Mouse (Mus musculus): ENCODE measurements around the gene Sec16a. TPM values are rescaled to one million over a fixed set of nuclear protein-coding genes. Genes with fewer than 3 reads are reported as not detected.

Sec16a gene
- polyA plus RNA-seq, 1 experiment, result 28.0 TPM

GRCm38 (mm10) chr2:26389154-26389690 is 55.8 kb downstream of the Sec16a start, which contains the start of the genes Entr1 and Pmpca:
TSS of gene Entr1 (minus strand) at chr2:26389316.
TSS of gene Pmpca (plus strand) at chr2:26389339.
- TF ChIP-seq GATA1 (IDR thresholded peaks at IDR 0.05; ENCODE audit: low read length), result no peak

DNA sequence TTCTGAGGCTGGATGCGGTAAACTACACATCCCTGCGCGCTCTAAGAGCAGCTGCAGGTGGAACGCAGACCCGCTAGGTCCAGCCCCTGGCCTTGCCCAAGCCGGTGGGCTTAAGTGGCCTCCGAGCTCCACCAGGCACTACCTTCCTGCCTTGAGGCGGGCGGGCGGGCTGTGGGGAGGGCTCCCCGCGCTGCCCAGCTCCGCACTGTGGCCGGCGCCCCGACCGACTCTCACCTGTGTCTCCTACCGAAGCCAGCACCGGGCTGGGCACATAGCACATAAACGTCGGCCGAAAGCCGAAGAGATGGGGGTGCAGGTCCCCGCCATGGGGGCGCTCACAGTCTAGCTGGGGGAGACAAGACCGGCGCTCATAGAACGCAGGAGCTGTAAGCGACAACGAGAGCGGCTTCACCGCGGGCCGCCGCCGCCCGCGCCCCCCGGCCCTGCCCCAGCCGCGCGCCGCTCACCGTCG is 56.3 kb downstream of the Sec16a start:
- TF ChIP-seq GATA1 (IDR thresholded peaks at IDR 0.05; ENCODE audit: low read length), result no peak

- TF ChIP-seq GATA1 (IDR thresholded peaks at IDR 0.05; ENCODE audit: low read length), result no peak
Observed at GRCm38 (mm10) chr2:26387713-26388112, 57.3 kb downstream of the Sec16a start.

- TF ChIP-seq GATA1 (IDR thresholded peaks at IDR 0.05; ENCODE audit: low read length), result no peak
Observed at GRCm38 (mm10) chr2:26380131-26380771, 64.8 kb downstream of the Sec16a start, which contains the start of gene Snapc4. TSS of gene Snapc4 (minus strand) at chr2:26380653.

DNA sequence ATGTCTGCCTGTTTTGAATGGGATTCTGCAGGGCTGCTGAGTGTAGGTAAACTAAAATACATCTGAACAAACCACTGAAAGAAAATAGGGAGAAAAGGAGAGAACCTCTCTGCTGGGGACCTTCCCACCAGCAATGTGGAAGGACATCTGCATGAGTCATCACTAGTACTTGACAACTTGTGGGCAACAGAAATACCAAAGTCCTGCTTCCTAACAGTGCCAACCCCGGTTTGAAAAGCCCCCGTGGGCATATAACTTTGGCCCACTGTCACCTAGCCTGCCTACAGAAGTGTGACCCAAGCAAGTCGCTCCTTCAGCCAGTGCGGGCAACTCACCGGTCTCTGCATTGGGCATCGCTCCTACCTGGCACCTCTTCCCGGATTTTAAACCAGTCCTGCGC is 72.6 kb downstream of the Sec16a start:
- TF ChIP-seq GATA1 (IDR thresholded peaks at IDR 0.05; ENCODE audit: low read length), result no peak

DNA sequence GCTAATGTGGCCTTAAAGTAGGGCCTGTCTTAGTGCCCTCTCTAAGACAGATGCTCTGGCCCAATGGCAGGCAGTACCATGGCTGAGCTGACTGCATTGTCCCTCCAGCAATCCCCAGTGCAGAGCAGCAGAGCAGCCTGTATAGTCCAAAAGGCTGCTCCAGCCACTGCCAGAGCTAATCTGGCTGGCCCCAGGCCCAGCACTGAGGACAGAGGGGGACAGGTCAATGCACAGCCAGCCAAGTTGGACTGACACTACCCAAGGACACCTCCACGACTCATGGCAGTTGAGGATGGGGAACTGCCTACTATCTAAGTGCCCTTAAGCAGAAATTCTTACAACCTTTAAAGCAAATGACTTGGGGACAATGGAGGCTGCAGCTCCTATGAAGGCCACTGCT is 76.4 kb downstream of the Sec16a start:
- TF ChIP-seq GATA1 (IDR thresholded peaks at IDR 0.05; ENCODE audit: low read length), result no peak

DNA sequence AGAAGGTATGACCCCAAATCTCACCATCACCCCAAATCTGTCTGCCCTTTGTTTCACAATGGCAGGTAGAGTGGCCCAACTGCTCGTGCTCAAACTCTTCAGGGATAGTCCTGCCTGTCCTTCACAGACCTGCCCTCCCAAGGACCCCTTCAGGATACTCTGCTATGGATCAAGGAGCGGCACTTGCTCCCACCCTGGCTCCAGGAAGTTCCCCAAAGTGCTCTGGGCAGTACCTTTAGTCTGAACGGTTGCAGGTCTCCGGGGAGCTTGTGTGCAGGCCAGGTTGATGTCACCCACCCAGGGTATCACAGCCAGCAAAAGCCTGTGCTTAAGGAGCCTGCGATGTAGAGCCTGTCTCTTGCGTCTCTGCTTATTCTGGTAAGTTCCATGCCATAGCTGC is 77.1 kb downstream of the Sec16a start:
- no peak for TF ChIP-seq GATA1 (IDR thresholded peaks at IDR 0.05; ENCODE audit: low read length)

DNA sequence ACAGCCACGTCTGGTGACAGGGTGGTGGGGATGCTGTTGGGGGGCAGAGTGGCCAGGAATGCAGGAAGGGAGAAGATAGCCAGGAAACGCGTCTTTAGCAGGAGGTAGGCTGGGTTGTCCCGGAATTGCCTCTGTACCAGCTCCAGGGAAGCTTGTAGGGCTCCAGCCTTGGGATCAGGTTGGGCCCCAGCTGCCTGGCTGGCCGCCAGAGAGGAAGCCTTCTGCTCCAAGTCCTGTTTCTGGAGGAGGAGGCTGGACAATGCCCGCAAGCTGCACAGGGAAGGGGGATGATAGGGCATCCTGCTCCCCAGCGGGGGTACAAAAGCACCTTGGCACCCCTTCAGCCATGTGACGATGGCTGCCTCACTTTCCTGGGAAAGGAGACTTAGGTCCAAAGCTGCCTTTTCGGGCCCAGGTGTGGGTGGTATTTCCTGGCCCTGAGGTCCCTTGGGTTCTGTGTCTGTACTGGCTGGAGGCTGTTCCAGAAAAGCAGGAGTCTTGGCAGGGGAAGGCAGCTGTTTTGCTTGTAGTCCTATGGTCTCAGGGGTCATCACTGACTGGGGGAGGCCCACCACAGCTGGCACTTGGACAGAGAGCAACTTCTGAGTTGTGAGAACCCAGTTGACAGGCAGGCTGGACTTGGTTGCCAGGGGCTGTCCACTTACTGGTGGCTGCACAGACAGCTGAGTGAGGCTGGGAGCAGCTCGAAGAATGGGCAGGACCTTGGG is 80.1 kb downstream of the Sec16a start:
- TF ChIP-seq GATA1 (IDR thresholded peaks at IDR 0.05; ENCODE audit: low read length), result no peak

DNA sequence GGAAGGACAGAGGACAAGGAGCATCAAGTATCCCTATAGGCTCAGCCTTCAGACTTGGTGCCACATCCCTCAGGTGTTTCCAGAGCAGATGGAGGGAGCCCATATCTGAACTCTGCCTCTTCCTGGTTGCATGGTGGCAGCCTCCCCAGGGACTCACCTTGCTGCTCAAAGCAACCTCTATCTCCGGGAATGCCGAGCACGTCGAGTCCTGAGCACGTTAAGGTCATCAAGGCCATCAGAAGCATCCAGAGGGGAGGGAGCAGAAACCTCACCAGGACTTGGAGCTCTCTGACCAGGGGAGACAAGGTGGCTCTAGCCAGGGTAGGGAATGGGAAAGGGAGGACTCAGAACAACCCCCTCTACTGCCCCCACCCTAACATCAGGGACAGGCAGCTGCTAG is 81.5 kb downstream of the Sec16a start:
- no peak for TF ChIP-seq GATA1 (IDR thresholded peaks at IDR 0.05; ENCODE audit: low read length)

DNA sequence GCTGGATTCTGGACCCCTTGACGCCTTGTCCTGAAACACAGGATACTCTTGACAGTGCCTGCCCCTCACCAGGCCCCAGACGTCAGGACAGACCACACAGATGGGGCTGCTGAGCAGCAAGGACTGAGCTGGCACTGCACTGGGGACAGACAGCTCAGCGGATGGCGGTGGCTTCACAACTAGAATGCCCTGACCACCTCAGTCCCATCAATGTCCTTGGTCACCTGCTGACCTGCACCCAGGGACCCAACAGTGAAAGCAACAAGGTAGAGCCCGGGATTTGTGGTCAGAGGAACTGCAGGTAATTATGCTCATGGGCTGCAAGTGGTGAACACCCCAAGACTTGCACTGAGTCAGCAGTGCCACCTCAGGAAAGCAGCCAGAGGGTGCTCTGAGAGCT is 82.0 kb downstream of the Sec16a start:
- no peak for TF ChIP-seq GATA1 (IDR thresholded peaks at IDR 0.05; ENCODE audit: low read length)

DNA sequence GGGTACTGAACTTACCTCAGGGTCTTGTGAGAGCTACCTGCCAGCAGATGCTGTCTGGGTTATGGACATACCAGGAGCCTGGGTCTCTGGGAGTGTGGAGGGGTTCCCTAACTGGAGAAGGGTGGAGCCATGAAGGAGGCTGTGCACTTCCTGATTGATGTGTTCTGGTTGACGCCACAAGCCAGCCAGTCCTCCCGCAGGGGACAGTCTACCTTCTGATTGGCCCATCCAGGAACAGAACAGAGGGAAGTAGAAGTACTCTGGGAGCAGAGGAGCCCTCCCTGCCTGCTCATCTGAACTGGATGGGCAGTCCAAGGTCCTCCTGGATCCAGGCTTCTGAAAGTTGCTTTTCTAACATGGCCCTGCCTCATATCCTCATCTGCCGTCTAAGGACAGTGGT is 84.2 kb downstream of the Sec16a start, which contains the start of gene Card9:
Gene Card9, minus strand, starts transcription at position 147 of the 400 bp plus-strand sequence.
- TF ChIP-seq GATA1 (IDR thresholded peaks at IDR 0.05; ENCODE audit: low read length), result no peak

DNA sequence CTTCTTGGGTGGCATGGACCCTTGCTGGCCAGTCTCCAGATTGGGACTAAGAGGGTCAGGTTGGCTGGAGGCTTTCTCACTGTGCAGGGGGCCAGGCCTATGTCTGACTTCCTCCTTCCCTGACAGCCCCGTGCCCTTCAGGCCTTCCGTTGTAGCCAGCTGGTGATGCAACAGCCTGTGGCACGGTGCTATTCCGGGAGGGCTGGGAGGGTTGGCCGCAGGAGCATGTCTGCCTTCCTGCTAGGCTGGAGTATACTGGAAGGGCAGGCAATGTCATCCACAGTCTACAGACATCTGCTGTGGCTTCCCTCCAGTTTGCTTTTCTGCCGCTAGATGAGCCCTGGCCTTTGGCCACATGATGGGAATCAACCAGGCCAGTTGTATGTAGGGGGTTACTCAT is 85.0 kb downstream of the Sec16a start:
- no peak for TF ChIP-seq GATA1 (IDR thresholded peaks at IDR 0.05; ENCODE audit: low read length)

Other genes starting within 250 kb of the Sec16a start
- 0.12 TPM in 1 of 2 replicates, not detected in the other for gene Lhx3, start 236.9 kb downstream of the Sec16a start, polyA plus RNA-seq (2012)
- 7.2 and 7.6 TPM in 2 replicates for gene Qsox2, start 207.7 kb downstream of the Sec16a start, polyA plus RNA-seq (2012)
- gene Ccdc187, start 150.7 kb downstream of the Sec16a start, polyA plus RNA-seq (2012), result not detected in 2 replicates
- not detected in 2 replicates for gene Gpsm1, start 129.7 kb downstream of the Sec16a start, polyA plus RNA-seq (2012)
- 17.8 and 21.3 TPM in 2 replicates for gene Dnlz, start 93.1 kb downstream of the Sec16a start, polyA plus RNA-seq (2012)
- gene Card9, start 84.3 kb downstream of the Sec16a start, polyA plus RNA-seq (2012), result 0.41 and 0.55 TPM in 2 replicates
- 61.5 and 68.5 TPM in 2 replicates for gene Snapc4, start 64.6 kb downstream of the Sec16a start, polyA plus RNA-seq (2012)
- 64.5 and 97.9 TPM in 2 replicates for gene Entr1, start 55.9 kb downstream of the Sec16a start, polyA plus RNA-seq (2012)
- 536 and 709 TPM in 2 replicates for gene Pmpca, start 55.9 kb downstream of the Sec16a start, polyA plus RNA-seq (2012)
- 15.0 and 16.1 TPM in 2 replicates for gene Inpp5e, start 36.0 kb downstream of the Sec16a start, polyA plus RNA-seq (2012)
- gene Notch1, start 71.4 kb upstream of the Sec16a start, polyA plus RNA-seq (2012), result 0.01 TPM in 2 replicates
- 147 and 170 TPM in 2 replicates for gene Egfl7, start 134.8 kb upstream of the Sec16a start, polyA plus RNA-seq (2012)
- not detected in 2 replicates for gene Gm20532, start 141.4 kb upstream of the Sec16a start, polyA plus RNA-seq (2012)
- 2.3 and 2.5 TPM in 2 replicates for gene Agpat2, start 159.2 kb upstream of the Sec16a start, polyA plus RNA-seq (2012)
- gene Fam69b, start 183.2 kb upstream of the Sec16a start, polyA plus RNA-seq (2012), result not detected in 2 replicates
- not detected in 2 replicates for gene Lcn4, start 226.1 kb upstream of the Sec16a start, polyA plus RNA-seq (2012)

All from G1E-ER4 (cell line).